Mouse (Mus musculus) liver, embryonic 14.5 days (tissue): ENCODE data around the gene D3Ertd254e.

Source experiments
- CTCF ChIP-seq: IDR thresholded peaks from 2 replicates; pipeline ENCODE4 v1.5.1; 2016; ENCODE audit warnings: antibody characterized with exemption, low read depth, control low read depth
- EP300 ChIP-seq: IDR thresholded peaks from 2 replicates; pipeline ENCODE4 v1.6.1; 2016; ENCODE audit warnings: antibody characterized with exemption, low read depth

DNA sequence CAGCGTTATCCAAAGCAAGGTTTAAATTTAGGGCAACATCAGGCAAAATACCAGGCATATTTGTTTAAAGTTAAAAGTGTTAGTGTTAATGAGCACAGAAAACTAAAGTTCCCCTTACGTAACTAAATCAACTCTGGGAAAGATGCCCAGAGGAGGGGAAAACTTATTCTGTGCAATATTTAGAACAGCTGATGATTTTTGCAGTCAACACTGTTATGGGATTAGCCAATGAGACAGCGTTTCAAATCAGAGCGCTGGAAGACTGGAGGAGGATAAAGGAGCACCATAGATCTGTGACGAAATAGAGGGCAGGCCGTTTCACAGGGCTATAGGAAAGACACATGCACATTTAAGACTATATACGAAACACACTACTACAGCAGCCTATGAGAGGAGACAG lies 52.1 kb downstream of the D3Ertd254e start:
- TF ChIP-seq CTCF (no peak), EP300 (no peak)
